Mouse (Mus musculus) heart, adult 11 months (tissue): ENCODE results near the gene Slc22a23.

Experiments used
- DNase-seq: peaks from one replicate; pipeline ENCODE4 v3.0.0; 2022

The Slc22a23 gene

GRCm38 (mm10) chr13:34345128-34346085 lies at the start of gene Slc22a23:
TSS of gene Slc22a23 (minus strand) at chr13:34345182.
- peak; percentile 96 for DNase-seq

DNA sequence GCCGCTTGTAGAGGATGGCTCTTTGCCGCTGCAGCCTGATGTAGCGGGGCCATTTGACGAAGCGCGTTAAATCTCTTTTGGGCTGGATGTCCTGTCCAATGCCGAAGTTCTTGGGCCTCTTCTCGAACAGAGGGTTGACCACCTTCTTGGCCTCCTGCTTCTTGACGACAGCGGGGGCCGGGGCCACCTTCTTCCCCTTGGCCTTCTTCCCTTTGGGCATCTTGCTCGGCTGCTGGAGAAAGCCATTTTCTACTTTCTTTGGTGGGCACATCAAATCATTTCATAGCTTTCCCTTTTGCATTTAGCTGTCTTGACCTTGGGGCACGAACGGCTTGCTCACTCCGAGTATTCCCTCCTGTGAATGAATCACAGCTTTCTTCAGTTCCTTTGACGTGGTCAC lies 49.3 kb upstream of the Slc22a23 start:
- peak; percentile 67 for DNase-seq

DNA sequence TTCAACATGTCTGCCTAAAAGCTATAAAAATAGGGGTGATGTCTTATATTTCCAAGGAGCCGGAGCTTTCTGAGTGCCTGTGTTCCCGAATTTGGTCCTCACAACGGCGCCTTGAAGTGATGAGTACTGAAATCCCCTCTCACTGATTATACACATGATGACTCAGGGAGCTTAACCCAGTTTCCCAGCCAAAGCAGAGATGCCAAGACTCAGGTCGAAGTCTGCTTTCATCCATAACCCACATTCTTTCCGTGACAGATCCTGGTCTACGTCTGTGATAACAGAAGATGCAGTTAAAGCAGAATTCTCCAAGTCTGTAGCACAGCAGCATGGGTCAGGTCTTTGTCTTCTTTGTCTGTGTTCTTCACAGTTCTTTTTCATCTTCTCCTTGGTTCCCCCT lies 47.4 kb upstream of the Slc22a23 start:
- peak; percentile 57 for DNase-seq

DNA sequence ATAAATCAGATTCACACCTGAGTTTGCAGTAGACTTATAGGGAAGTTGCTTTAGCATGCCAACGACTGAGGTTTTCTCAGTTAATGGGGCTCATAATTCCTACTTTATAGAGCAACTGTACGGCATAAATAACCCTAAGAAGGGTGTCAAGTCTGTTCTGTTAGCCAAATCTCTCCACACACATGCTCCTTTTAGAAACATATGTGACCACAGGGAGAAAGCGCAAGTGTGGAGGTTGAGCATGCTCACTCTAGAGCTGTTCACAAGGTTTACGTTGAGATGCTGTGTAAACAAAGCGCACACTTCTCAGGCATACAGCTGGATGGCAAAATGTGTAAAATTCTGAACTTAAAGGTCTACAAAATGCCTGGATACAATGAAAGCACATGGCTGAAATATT lies 43.2 kb upstream of the Slc22a23 start:
- peak; percentile 37 for DNase-seq

GRCm38 (mm10) chr13:34383416-34383815 lies 38.4 kb upstream of the Slc22a23 start:
- DNase-seq = peak; percentile 64

- DNase-seq = peak; percentile 77
Observed at GRCm38 (mm10) chr13:34378926-34379325, 33.9 kb upstream of the Slc22a23 start.

DNA sequence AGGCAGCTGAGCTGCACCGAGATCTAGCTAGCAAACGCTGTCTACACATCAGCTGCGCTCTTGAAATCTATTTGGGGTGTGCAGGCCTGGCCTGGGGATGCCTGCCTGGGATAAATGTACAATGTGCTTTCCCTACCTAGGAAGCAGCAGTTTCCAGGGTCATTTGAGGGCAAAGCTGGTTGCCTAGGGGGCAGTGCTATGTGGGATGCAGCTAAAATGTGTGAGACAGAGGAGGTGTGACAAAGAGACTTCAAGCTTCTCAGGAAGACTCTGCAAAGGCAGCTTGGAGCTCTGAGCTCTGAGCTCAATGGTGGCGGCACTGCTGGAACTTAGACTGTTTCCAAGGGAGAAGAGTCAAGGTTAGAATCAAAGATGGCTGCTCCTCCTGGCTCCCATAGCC lies 30.2 kb upstream of the Slc22a23 start:
- DNase-seq = no peak

DNA sequence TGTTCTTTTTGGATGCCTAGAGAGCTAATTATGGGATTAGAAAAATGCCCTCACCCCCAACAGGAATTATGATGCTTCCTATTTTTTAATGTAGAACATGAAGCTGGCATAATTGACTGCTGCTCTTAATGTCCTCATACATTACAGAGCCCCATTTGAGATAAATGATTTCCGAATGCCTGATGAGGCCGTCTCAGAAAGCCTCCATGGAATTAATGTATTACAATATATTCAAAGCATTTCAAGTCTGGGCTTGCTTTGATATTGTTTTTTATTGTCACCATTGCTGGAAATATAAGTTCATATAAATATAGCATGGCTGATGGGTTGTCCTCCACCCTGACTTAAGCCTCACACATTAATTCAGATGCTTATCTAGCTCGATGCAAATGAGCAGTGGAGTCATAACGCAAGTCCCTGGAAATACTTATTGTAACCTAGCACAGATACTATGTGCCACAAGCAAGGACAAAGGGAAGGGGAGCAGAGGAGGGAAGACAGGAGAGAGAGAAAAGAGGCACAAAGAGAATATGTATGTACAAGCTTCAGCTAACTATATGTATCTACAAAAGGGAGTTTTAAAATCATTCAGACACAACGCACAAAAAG lies 28.0 kb upstream of the Slc22a23 start:
- no peak for DNase-seq

GRCm38 (mm10) chr13:34371951-34372869 lies 27.2 kb upstream of the Slc22a23 start:
- DNase-seq = no peak

GRCm38 (mm10) chr13:34370281-34370825 lies 25.4 kb upstream of the Slc22a23 start:
- no peak for DNase-seq

- DNase-seq = no peak
Observed at GRCm38 (mm10) chr13:34365226-34365625, 20.2 kb upstream of the Slc22a23 start.

GRCm38 (mm10) chr13:34355656-34356055 lies 10.7 kb upstream of the Slc22a23 start:
- peak; percentile 95 for DNase-seq

DNA sequence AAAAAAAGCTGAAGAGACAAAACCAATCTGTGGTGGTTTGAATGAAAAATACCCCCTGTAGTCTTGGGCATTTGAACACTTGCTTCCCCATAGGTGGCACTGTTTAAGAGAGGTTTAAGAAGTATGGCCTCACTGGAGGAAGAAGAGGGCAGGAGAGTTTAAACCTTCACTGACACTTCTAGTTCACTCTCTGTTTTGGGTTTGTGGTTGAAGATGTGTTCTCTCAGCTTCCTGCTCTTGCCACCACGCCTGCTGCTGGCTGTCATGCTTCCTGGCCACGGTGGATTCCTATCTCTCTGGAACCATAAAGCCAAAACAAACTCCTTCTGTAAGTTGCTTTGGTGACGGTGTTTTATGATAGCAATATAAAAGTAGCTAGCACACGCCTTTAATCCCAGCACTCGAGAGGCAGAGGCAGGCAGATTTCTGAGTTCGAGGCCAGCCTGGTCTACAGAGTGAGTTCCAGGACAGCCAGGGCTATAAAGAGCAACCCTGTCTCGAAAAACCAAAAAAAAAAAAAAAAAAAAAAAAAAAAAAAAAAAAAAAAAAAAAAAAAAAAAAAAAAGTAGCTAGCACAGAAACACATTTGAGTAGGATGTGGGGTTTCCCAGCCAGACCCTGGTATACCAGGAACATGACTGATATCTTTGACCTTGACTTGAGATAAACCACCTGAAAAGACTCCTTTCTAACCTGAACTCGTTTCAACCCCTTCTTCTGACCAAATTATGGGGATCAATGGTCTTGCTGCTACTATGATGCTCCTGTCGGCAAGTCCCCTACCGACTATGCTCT lies 10.0 kb upstream of the Slc22a23 start:
- DNase-seq = no peak

- DNase-seq = no peak
Observed at GRCm38 (mm10) chr13:34353241-34353640, 8.3 kb upstream of the Slc22a23 start.

GRCm38 (mm10) chr13:34351437-34351836 lies 6.5 kb upstream of the Slc22a23 start:
- DNase-seq = no peak

DNA sequence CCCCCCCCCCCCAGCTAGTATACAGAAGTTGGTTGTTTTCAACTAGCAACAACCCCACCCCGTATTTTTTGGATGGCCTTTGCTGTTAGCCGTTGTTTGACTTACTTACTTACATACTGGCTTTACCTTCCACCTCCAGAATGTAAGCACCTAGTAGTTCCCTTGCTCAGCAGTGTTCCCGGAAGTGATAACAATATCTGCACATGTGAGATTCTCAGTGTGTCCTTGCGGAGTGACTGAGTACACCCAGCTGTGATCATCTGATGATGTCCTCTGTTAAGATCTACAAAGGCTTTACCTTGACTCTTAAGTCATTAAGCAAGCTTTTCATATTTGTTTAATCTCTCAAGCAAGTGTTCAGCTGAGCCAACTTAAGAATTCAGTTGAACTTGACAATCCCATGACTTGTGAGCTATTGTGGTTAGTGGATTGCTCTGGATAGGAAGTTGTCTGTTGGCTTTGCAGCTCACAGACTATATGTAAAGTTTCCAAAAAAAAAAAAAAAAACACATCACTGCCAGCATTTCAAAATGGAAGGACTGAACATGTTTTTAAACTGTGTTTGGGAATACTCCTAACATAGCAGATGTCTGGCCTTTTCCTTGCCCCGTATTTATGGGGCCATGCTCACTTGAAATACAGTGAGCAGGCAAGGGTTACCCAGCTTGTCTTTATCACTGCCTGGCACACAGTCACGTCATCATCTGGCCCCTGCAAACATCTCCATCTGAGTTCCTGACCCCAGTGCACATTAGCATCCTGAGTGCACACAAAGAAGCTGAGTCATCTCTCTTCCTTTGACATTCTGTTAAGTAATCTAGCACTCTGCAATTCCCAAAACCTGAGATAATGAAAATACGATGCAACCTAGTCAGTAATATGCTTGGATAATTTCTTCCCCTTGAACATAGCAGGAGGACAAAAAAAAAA lies 3.2 kb upstream of the Slc22a23 start:
- no peak for DNase-seq

GRCm38 (mm10) chr13:34346748-34347147 lies 1.8 kb upstream of the Slc22a23 start:
- no peak for DNase-seq

DNA sequence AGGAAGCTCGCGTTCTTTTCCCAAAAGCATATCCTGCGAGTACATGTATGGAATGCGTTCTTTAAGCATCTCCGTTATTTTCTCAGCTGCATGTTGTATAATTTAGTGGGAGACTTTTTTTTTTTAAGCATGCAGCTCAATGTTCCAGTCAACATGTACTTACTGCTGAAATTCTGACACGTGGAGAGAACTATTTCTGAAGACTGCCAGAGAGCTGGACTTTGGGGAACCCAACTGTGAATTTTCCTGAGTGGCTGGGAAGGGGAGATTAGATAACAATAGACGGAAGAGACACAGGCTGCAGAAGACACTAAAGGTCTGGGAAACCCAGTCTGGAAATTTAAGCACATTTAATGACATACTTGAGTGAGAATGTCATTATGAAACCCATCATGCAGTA lies 1.3 kb upstream of the Slc22a23 start:
- no peak for DNase-seq

- no peak for DNase-seq
Observed at GRCm38 (mm10) chr13:34344376-34345127, 430 bp downstream of the Slc22a23 start.
